In genomic region chr11:75047066-75047465, GRCm38 (mm10) we compare ENCODE assay signal across 8 mouse cellular contexts.
A peak's percentile ranks its signal among the peaks of the same experiment; 100 is the strongest.
DNase-seq lines count a peak whose midpoint lies in the region; ATAC-seq and TF ChIP-seq lines count a peak whose summit lies in the region.

No protein-coding gene starts in this region.

- H3K27ac ChIP-seq in brown adipose tissue, adult 24 weeks (replicated peaks; ENCODE audit: low read depth, low read length), result peak overlapping the region; percentile 89
- peak overlapping the region; percentile 86 for H3K27ac ChIP-seq in gastrocnemius, adult 2 months
- peak overlapping the region; percentile 31 for H3K27ac ChIP-seq in hindbrain, embryonic 16.5 days (ENCODE audit: low read depth, low read length)
- peak overlapping the region; percentile 20; the same call in 1 of the 2 replicates for H3K27ac ChIP-seq in left cerebral cortex, adult 2 months

- 39% methylated on average over 6 of the region's 6 CpGs for WGBS in hindbrain, embryonic 16.5 days

- H3K36me3 ChIP-seq in hindbrain, embryonic 16.5 days (ENCODE audit: control insufficient read depth, insufficient read depth, low read length), result no peaks in the 10 kb centered on the region
- peaks cover 12% of the 10 kb centered on the region for H3K36me3 ChIP-seq in myocyte (ENCODE audit: control insufficient read depth, insufficient read depth)

- no peak overlapping the region for H3ac ChIP-seq in myocyte (ENCODE audit: control insufficient read depth, insufficient read length)

- peak; percentile 93 to 98 for DNase-seq in adrenal gland, adult (ENCODE audit: inconsistent age in 2 of 2, low spot score in 1 of 2)
- peak; percentile 90 for DNase-seq in gastrocnemius, adult 2 months
- peak; percentile 39 to 52 for DNase-seq in left cerebral cortex, adult 2 months (ENCODE audit: extremely low spot score in 1 of 2, low spot score in 2 of 2)
- DNase-seq in urinary bladder, postnatal 36 days (ENCODE audit: low spot score in 2 of 2), result peak; percentile 57 to 86

- peaks cover 59% of the 10 kb centered on the region for H3K4me1 ChIP-seq in brown adipose tissue, adult 24 weeks (ENCODE audit: control insufficient read depth, insufficient read depth, insufficient read length, low read length)
- peaks cover 7% of the 10 kb centered on the region for H3K4me1 ChIP-seq in hindbrain, embryonic 16.5 days (ENCODE audit: control insufficient read depth, insufficient read depth, low read depth, low read length)

- intact Hi-C loops in gastrocnemius, adult 2 months (cut with DNase I), result loop anchor here (5.0 kb wide), 3 partner anchors 35 to 120 kb away; partner anchors contain the start of gene Hic1
- intact Hi-C loops in left cerebral cortex, adult 2 months (cut with DNase I), result no loop called here

- H3K79me2 ChIP-seq in myocyte (ENCODE audit: control insufficient read depth, insufficient read depth), result no peaks in the 10 kb centered on the region

- H3K27me3 ChIP-seq in hindbrain, embryonic 16.5 days (replicated peaks; ENCODE audit: control insufficient read depth, insufficient read depth, low read length), result no peaks in the 10 kb centered on the region
- H3K27me3 ChIP-seq in myocyte (ENCODE audit: control insufficient read depth, insufficient read depth, insufficient read length), result no peaks in the 10 kb centered on the region

- H3K4me3 ChIP-seq in brown adipose tissue, adult 24 weeks (ENCODE audit: insufficient read depth, low read depth, low read length), result no peak overlapping the region
- peak overlapping the region; percentile 51 for H3K4me3 ChIP-seq in gastrocnemius, adult 2 months
- no peak overlapping the region for H3K4me3 ChIP-seq in hindbrain, embryonic 16.5 days (ENCODE audit: low read length)
- no peak overlapping the region for H3K4me3 ChIP-seq in left cerebral cortex, adult 2 months
- H3K4me3 ChIP-seq in myocyte, result no peak overlapping the region

- no peak for TF ChIP-seq POLR2A in myocyte (IDR thresholded peaks at IDR 0.05; ENCODE audit: insufficient read length, low read depth)

- no peak for TF ChIP-seq CTCF in gastrocnemius, adult 2 months (IDR thresholded peaks at IDR 0.05)
- no peak for TF ChIP-seq CTCF in left cerebral cortex, adult 2 months (IDR thresholded peaks at IDR 0.05)

- ATAC-seq in hindbrain, embryonic 16.5 days, result peak; percentile 67
- ATAC-seq in megakaryocyte-erythroid progenitor cell, adult 5-6 weeks (replicated peaks; ENCODE audit: low FRiP score, low TSS enrichment, poor library complexity, severe bottlenecking), result no peak

- no peak overlapping the region for H3K9ac ChIP-seq in hindbrain, embryonic 16.5 days (ENCODE audit: low read depth, low read length)

- H3K9me3 ChIP-seq in hindbrain, embryonic 16.5 days (ENCODE audit: control insufficient read depth, low read length), result no peaks in the 10 kb centered on the region

- H3K4me2 ChIP-seq in hindbrain, embryonic 16.5 days (ENCODE audit: low read length), result no peak overlapping the region
- H3K4me2 ChIP-seq in myocyte (ENCODE audit: low read depth), result peak overlapping the region; percentile 7

TF ChIP-seq in myocyte, 11 proteins besides CTCF, POLR2A, EP300 and RAD21:
- TF ChIP-seq TCF12 (IDR thresholded peaks at IDR 0.05; ENCODE audit: insufficient read depth, poor library complexity, severe bottlenecking) (peak; percentile 62), POLR2AphosphoS2 (IDR thresholded peaks at IDR 0.05; ENCODE audit: insufficient read length, low read depth) (no peak), CEBPB (IDR thresholded peaks at IDR 0.05; ENCODE audit: insufficient read depth, poor library complexity, severe bottlenecking) (0 out of 2 replicates have a peak, but pooled peaks have one; percentile 35), TCF3 (IDR thresholded peaks at IDR 0.05; ENCODE audit: insufficient read length, low read depth) (no peak), MYOD1 (IDR thresholded peaks at IDR 0.05; ENCODE audit: control insufficient read depth in 1 of 3, insufficient read length in 2 of 3, low read depth in 2 of 3) (peak in 1 of 3 experiments; percentile 3), E2F4 (IDR thresholded peaks at IDR 0.05; ENCODE audit: insufficient read depth) (no peak)

Comparison
In these comparisons a context has a peak if more than half of its experiments do, and no peak if none do; other contexts are left out.
1. DNase-seq: peak in every context shown above with its lines; median percentile 96 in adrenal gland, adult; 90 in gastrocnemius, adult 2 months; 72 in urinary bladder, postnatal 36 days; 46 in left cerebral cortex, adult 2 months.
2. H3K27ac ChIP-seq: peak in every context shown above with its lines; median percentile 89 in brown adipose tissue, adult 24 weeks; 86 in gastrocnemius, adult 2 months; 31 in hindbrain, embryonic 16.5 days; 20 in left cerebral cortex, adult 2 months.